Mouse (Mus musculus) CH12.LX (cell line): ENCODE results near the gene Dapl1. TPM values are rescaled to one million over a fixed set of nuclear protein-coding genes. Genes with fewer than 3 reads are reported as not detected.

ENCODE experiments used
- DNase-seq: peaks from one replicate; pipeline ENCODE4 v3.0.0-alpha.2; 2013; ENCODE audit errors: extremely low read depth
- H3K27ac ChIP-seq: 2 replicates; pipeline ENCODE4 v1.5.1; 2012; ENCODE audit warnings: low read depth, mild to moderate bottlenecking, control low read depth, moderate library complexity; ENCODE audit not compliant: insufficient read depth
- H3K27me3 ChIP-seq: replicated peaks from 2 replicates; pipeline ENCODE3; 2012; ENCODE audit warnings: inconsistent platforms
- H3K36me3 ChIP-seq, 2 experiments: replicated peaks in 1 of 2; 2 replicates each; pipeline versions ENCODE3 to v1.6.1; 2012; ENCODE audit warnings: inconsistent platforms in 1 of 2, low read length in 1 of 2, mild to moderate bottlenecking in 1 of 2, mixed read lengths in 1 of 2, moderate library complexity in 1 of 2; ENCODE audit not compliant: control insufficient read depth in 1 of 2, insufficient read depth in 1 of 2
- H3K4me1 ChIP-seq, 2 experiments: 2 replicates each; pipeline ENCODE4 v1.6.1; 2012; ENCODE audit warnings: inconsistent platforms in 1 of 2, moderate library complexity in 1 of 2; ENCODE audit not compliant: insufficient read depth in 2 of 2, control insufficient read depth in 1 of 2
- H3K4me2 ChIP-seq: 2 replicates; pipeline ENCODE4 v1.6.1; 2012; ENCODE audit warnings: low read depth, mild to moderate bottlenecking, control low read depth; ENCODE audit not compliant: poor library complexity, insufficient read depth, severe bottlenecking
- H3K4me3 ChIP-seq, 3 experiments: fragments of 150-350 bp in 1 of 3; sonication (generic) in 1 of 3; replicated peaks in 1 of 3; 2 replicates each; pipeline versions ENCODE3 to v1.5.1; 2011 to 2012; ENCODE audit warnings: low read depth in 2 of 3, low read length in 2 of 3, mild to moderate bottlenecking in 2 of 3, moderate library complexity in 2 of 3, control low read depth in 1 of 3, improper control_type of control experiment in 1 of 3, inconsistent platforms in 1 of 3, mixed read lengths in 1 of 3; ENCODE audit not compliant: poor library complexity in 1 of 3
- H3K79me2 ChIP-seq: replicated peaks from 2 replicates; pipeline ENCODE4 v1.6.1; 2012; ENCODE audit warnings: mild to moderate bottlenecking, moderate library complexity; ENCODE audit not compliant: control insufficient read depth, poor library complexity, insufficient read depth, severe bottlenecking; ENCODE audit errors: extremely low read depth
- H3K9ac ChIP-seq: 2 replicates; pipeline ENCODE4 v1.6.1; 2012; ENCODE audit warnings: low read depth, mild to moderate bottlenecking, control low read depth, moderate library complexity; ENCODE audit not compliant: insufficient read depth
- H3K9me3 ChIP-seq: replicated peaks from 2 replicates; pipeline ENCODE3; 2012; ENCODE audit warnings: low read length, inconsistent platforms, mixed read lengths
- BHLHE40 ChIP-seq: IDR thresholded peaks from 2 replicates; pipeline ENCODE4 v1.6.1; 2011; ENCODE audit warnings: mild to moderate bottlenecking, low read depth, low read length, improper control_type of control experiment
- CHD1 ChIP-seq: IDR thresholded peaks from 2 replicates; pipeline ENCODE4 v1.6.1; 2012; ENCODE audit warnings: low read depth, low read length, improper control_type of control experiment, inconsistent platforms
- CHD2 ChIP-seq: IDR thresholded peaks from 2 replicates; pipeline ENCODE4 v1.6.1; 2011; ENCODE audit warnings: low read length, improper control_type of control experiment
- CTCF ChIP-seq, 2 experiments: IDR thresholded peaks in 1 of 2; conservative IDR thresholded peaks in 1 of 2; 2 replicates each; pipeline ENCODE4 v1.5.1; 2011 to 2012; ENCODE audit warnings: low read depth in 2 of 2, low read length in 2 of 2, improper control_type of control experiment in 1 of 2, inconsistent platforms in 1 of 2, mild to moderate bottlenecking in 1 of 2, moderate library complexity in 1 of 2
- E2F4 ChIP-seq: IDR thresholded peaks from 2 replicates; pipeline ENCODE4 v1.6.1; 2011; ENCODE audit warnings: low read depth, low read length, improper control_type of control experiment; ENCODE audit not compliant: insufficient replicate concordance
- ELF1 ChIP-seq: IDR thresholded peaks from 2 replicates; pipeline ENCODE4 v1.6.1; 2014; ENCODE audit warnings: low read depth, mild to moderate bottlenecking, inconsistent platforms, low read length, improper control_type of control experiment
- EP300 ChIP-seq: IDR thresholded peaks from 2 replicates; pipeline ENCODE4 v1.6.1; 2011; ENCODE audit warnings: low read length, improper control_type of control experiment
- JUN ChIP-seq: IDR thresholded peaks from 2 replicates; pipeline ENCODE4 v1.6.1; 2011; ENCODE audit warnings: low read depth, mild to moderate bottlenecking, low read length, improper control_type of control experiment, moderate library complexity; ENCODE audit not compliant: insufficient read depth
- JUND ChIP-seq: conservative IDR thresholded peaks from 2 replicates; pipeline ENCODE4 v1.6.1; 2011; ENCODE audit warnings: low read depth, low read length, improper control_type of control experiment
- MAFK ChIP-seq: IDR thresholded peaks from 2 replicates; pipeline ENCODE4 v1.6.1; 2011; ENCODE audit warnings: low read length, improper control_type of control experiment; ENCODE audit not compliant: insufficient replicate concordance
- MAX ChIP-seq: IDR thresholded peaks from 2 replicates; pipeline ENCODE4 v1.6.1; 2011; ENCODE audit warnings: low read length, improper control_type of control experiment
- MAZ ChIP-seq: IDR thresholded peaks from 2 replicates; pipeline ENCODE4 v1.6.1; 2012; ENCODE audit warnings: low read depth, mild to moderate bottlenecking, inconsistent platforms, low read length, improper control_type of control experiment, moderate library complexity
- MYC ChIP-seq: IDR thresholded peaks from 2 replicates; pipeline ENCODE4 v1.6.1; 2011; ENCODE audit warnings: low read depth, mild to moderate bottlenecking, improper control_type of control experiment, low read length
- NELFE ChIP-seq: IDR thresholded peaks from 2 replicates; pipeline ENCODE4 v1.6.1; 2011; ENCODE audit warnings: low read depth, low read length, improper control_type of control experiment
- NRF1 ChIP-seq: IDR thresholded peaks from 2 replicates; pipeline ENCODE4 v1.6.1; 2014; ENCODE audit warnings: low read depth, mild to moderate bottlenecking, inconsistent platforms, low read length, improper control_type of control experiment, moderate library complexity
- PAX5 ChIP-seq: IDR thresholded peaks from 2 replicates; pipeline ENCODE4 v1.6.1; 2012; ENCODE audit warnings: low read length, inconsistent platforms, mixed read lengths
- POLR2A ChIP-seq: IDR thresholded peaks from 2 replicates; pipeline ENCODE4 v1.6.1; 2011; ENCODE audit warnings: low read depth, mild to moderate bottlenecking, improper control_type of control experiment, low read length
- SIN3A ChIP-seq: IDR thresholded peaks from 2 replicates; pipeline ENCODE4 v1.6.1; 2012; ENCODE audit warnings: low read length, improper control_type of control experiment, inconsistent platforms
- UBTF ChIP-seq: IDR thresholded peaks from 2 replicates; pipeline ENCODE4 v1.6.1; 2012; ENCODE audit warnings: low read depth, mild to moderate bottlenecking, inconsistent platforms, low read length, improper control_type of control experiment, moderate library complexity
- USF1 ChIP-seq: IDR thresholded peaks from 2 replicates; pipeline ENCODE4 v1.6.1; 2014; ENCODE audit warnings: low read depth, mild to moderate bottlenecking, inconsistent platforms, low read length, improper control_type of control experiment
- ZNF384 ChIP-seq: IDR thresholded peaks from 2 replicates; pipeline ENCODE4 v1.6.1; 2012; ENCODE audit warnings: low read depth, low read length, improper control_type of control experiment, inconsistent platforms
- dilution Hi-C: fragments of 300-500 bp; cut with MboI; formaldehyde crosslinking; loops from 2 replicates; pipeline ENCODE4 v1.14.3; 2020; ENCODE audit warnings: low sequenced_read_pairs; ENCODE audit not compliant: extremely low pct_unique_long_range_greater_than_20kb, extremely low pct_ligation_motif_present
- in situ Hi-C: fragments of 300-500 bp; cut with MboI; formaldehyde crosslinking; loops from 3 replicates; pipeline ENCODE4 v1.14.3; 2019; ENCODE audit warnings: low sequenced_read_pairs, low pct_ligation_motif_present, low pct_unique_long_range_greater_than_20kb, mixed read lengths
- polyA plus RNA-seq: library from polyadenylated mRNA; unstranded; fragments of >175 nt; gene quantifications from 2 replicates; pipeline ENCODE4 v1.2.1, GENCODE M21; 2012; ENCODE audit warnings: low read depth; ENCODE audit not compliant: insufficient read length
- total RNA-seq, 2 experiments: library from RNA; depleted of rRNA; stranded (reverse); fragments of 300-350 nt in 1 of 2; fragments of >200 nt in 1 of 2; gene quantifications; 2 replicates each; pipeline ENCODE4 v1.2.3; 2012 to 2014

Dapl1 gene
- total and polyA plus RNA-seq, 3 experiments, result not detected

DNA sequence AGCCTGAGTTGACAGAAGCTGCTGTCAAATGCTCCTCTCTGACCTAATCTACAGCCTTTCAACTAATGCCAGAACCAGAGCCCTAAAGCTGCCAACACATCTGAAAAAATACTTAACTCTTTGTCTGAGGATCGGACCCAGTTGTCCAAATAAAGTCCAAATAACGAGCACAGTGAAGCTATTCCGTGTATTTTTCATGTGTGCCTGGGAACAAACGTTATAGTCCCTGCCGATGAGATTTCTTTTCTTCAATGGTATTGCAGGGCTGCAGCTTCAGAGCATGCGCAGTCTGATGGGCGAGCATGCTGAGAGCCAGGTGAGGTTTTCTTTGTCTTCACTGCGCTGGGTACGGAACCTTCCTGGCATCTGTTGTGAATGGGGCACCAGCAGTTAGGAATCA is 44.6 kb upstream of the Dapl1 start:
- TF ChIP-seq MAX (no peak), BHLHE40 (no peak), CTCF (conservative IDR thresholded peaks at IDR 0.05 in 1 of 2, IDR thresholded peaks at IDR 0.05 in 1 of 2; ENCODE audit: low read depth in 2 of 2, low read length in 2 of 2) (no peak), CHD2 (no peak), MYC (no peak), UBTF (no peak), EP300 (no peak), NELFE (no peak), CHD1 (no peak), JUND (no peak), SIN3A (no peak), MAFK (no peak), NRF1 (no peak), USF1 (no peak), ELF1 (no peak)
- dilution Hi-C loops (no loop called here), in situ Hi-C loops (no loop called here)

DNA sequence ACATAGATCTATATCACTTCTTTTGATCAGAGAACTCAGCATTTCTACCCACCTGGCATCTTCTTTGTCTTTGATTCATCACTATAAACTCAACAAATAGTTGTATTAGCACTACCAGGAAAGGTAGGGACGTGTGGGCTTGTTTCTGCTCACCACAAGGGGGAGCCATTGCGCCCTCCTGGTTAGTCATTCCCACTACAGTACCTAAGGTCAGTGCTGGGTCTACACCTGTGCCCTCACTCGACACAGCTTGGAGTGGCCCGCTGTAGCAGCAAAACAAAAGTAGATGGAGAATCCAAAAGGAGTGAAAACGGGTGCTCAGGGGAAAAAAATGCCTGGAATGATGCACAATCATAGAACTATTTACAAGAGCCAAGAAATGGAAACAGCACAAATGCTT is 44.0 kb upstream of the Dapl1 start:
- H3K27ac ChIP-seq, result no peak overlapping the region
- H3K4me3 ChIP-seq, result no peak overlapping the region
- no peak overlapping the region for H3K9ac ChIP-seq
- dilution Hi-C loops, result no loop called here
- no peaks in the 10 kb centered on the region for H3K4me1 ChIP-seq
- H3K36me3 ChIP-seq, result no peaks in the 10 kb centered on the region
- H3K79me2 ChIP-seq, result no peaks in the 10 kb centered on the region
- TF ChIP-seq E2F4, result no peak
- no peak for TF ChIP-seq POLR2A
- TF ChIP-seq CTCF (conservative IDR thresholded peaks at IDR 0.05 in 1 of 2, IDR thresholded peaks at IDR 0.05 in 1 of 2; ENCODE audit: low read depth in 2 of 2, low read length in 2 of 2), result peak; percentile 22 to 33; a peak in 3 of 4 replicates
- no peak overlapping the region for H3K4me2 ChIP-seq
- in situ Hi-C loops, result no loop called here
- peaks cover 50% of the 10 kb centered on the region for H3K9me3 ChIP-seq
- H3K27me3 ChIP-seq, result no peaks in the 10 kb centered on the region
- DNase-seq, result peak; percentile 15

More for the DNA sequence above, 44.6 kb upstream of the Dapl1 start:
- Histone ChIP-seq H3K4me3 (no peak overlapping the region), H3K36me3 (no peaks in the 10 kb centered on the region), H3K9ac (no peak overlapping the region), H3K9me3 (peaks cover 52% of the 10 kb centered on the region), H3K4me2 (no peak overlapping the region), H3K27ac (no peak overlapping the region), H3K4me1 (no peaks in the 10 kb centered on the region), H3K79me2 (no peaks in the 10 kb centered on the region), H3K27me3 (no peaks in the 10 kb centered on the region)
- DNase-seq, result no peak

DNA sequence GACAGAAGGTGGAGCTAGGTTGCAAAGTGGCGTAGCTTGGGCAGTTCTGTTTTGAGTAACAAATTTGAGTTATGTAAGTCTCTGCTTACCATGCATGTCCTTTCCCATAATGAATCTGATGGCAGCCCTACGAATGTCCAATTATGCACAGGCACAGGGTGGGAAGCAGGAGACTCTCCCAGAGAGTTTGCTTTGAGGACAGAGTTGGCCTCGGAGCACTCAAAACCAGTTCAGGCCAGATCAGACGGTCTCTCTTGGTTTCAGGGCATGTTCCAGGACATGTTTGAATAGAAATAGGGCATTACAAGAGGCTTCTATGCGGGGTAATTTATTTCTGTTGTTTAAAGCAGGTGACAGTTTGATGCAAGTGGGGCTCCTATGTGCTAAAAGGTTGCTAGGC is 42.8 kb upstream of the Dapl1 start:
- Histone ChIP-seq H3K27me3 (no peaks in the 10 kb centered on the region), H3K27ac (no peak overlapping the region), H3K36me3 (no peaks in the 10 kb centered on the region), H3K79me2 (no peaks in the 10 kb centered on the region), H3K9ac (no peak overlapping the region), H3K4me1 (no peaks in the 10 kb centered on the region), H3K4me2 (no peak overlapping the region), H3K4me3 (no peak overlapping the region), H3K9me3 (peaks cover 44% of the 10 kb centered on the region)
- dilution Hi-C loops (no loop called here), in situ Hi-C loops (no loop called here)
- TF ChIP-seq E2F4, result no peak
- TF ChIP-seq JUND, result no peak
- TF ChIP-seq MAZ, result no peak
- no peak for TF ChIP-seq PAX5
- TF ChIP-seq JUN, result no peak
- TF ChIP-seq USF1, result no peak
- TF ChIP-seq UBTF, result no peak
- no peak for TF ChIP-seq ZNF384
- no peak for TF ChIP-seq MAX
- no peak for DNase-seq
